Mouse (Mus musculus): ENCODE results near the gene Ubl4b. TPM values are rescaled to one million over a fixed set of nuclear protein-coding genes. Genes with fewer than 3 reads are reported as not detected.

Ubl4b gene
- polyA plus RNA-seq, 1 experiment from 2014 or later, result 0.11 TPM

DNA sequence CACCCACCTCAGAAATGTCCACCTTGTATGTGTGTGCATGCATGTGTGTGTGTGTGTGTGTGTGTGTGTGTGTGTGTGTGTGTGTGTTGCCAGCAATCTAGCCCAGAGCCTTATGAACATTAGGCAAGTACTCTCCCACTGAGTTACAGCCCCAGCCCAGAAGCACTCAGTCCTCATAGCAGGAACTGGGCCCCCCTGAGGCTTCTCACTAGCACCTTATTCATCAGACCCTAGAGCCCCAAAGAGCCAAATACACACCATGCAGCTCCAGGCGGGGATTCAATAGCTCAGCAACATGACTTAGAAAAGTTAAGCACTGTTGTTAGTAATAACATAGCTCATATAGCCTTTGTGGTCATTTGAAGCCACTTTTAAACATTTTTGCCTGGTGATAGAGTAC is 50.3 kb downstream of the Ubl4b start:
- no peak for ATAC-seq (replicated peaks; ENCODE audit: extremely low read depth, insufficient read depth, low FRiP score)
- Histone ChIP-seq H3K4me1 (ENCODE audit: control insufficient read depth, insufficient read depth, low read length) (peaks cover 25% of the 10 kb centered on the region), H3K27me3 (ENCODE audit: control insufficient read depth, insufficient read depth, low read length) (no peaks in the 10 kb centered on the region), H3K9me3 (replicated peaks; ENCODE audit: control insufficient read depth, low read length) (peaks cover 15% of the 10 kb centered on the region), H3K4me3 (ENCODE audit: low read length) (no peak overlapping the region), H3K36me3 (ENCODE audit: control insufficient read depth, insufficient read depth) (peaks cover 14% of the 10 kb centered on the region), H3K4me2 (ENCODE audit: low read depth, low read length) (no peak overlapping the region), H3K27ac (ENCODE audit: low read length) (no peak overlapping the region), H3K9ac (ENCODE audit: low read length) (no peak overlapping the region)
- 74% methylated on average over 1 of the region's 1 CpGs for WGBS

DNA sequence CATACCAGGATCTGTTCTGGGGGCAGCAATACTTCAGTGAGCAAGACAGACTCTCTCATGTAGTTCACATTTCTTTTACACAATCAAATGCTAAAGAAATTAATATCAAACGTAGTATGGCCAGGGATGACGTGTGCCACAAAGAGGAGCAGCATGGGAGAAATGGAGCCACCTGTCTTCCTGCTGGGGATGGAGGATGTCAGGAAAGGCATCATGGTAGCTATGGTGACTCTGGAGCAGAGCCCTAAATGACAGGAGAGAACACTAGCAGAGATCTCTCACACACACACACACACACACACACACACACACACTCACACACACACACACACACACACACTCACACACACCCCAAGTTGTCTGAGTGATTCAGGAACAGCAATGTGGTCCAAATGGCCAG is 51.2 kb downstream of the Ubl4b start:
- H3K4me1 ChIP-seq (ENCODE audit: control insufficient read depth, insufficient read depth, low read length), result peaks cover 25% of the 10 kb centered on the region
- H3K9ac ChIP-seq (ENCODE audit: low read length), result no peak overlapping the region
- H3K27ac ChIP-seq (ENCODE audit: low read length), result no peak overlapping the region
- peaks cover 21% of the 10 kb centered on the region for H3K9me3 ChIP-seq (replicated peaks; ENCODE audit: control insufficient read depth, low read length)
- 86% methylated on average over 2 of the region's 2 CpGs for WGBS
- no peak for ATAC-seq (replicated peaks; ENCODE audit: extremely low read depth, insufficient read depth, low FRiP score)
- no peak overlapping the region for H3K4me3 ChIP-seq (ENCODE audit: low read length)
- no peaks in the 10 kb centered on the region for H3K27me3 ChIP-seq (ENCODE audit: control insufficient read depth, insufficient read depth, low read length)
- no peak overlapping the region for H3K4me2 ChIP-seq (ENCODE audit: low read depth, low read length)
- peaks cover 21% of the 10 kb centered on the region for H3K36me3 ChIP-seq (ENCODE audit: control insufficient read depth, insufficient read depth)

Other genes starting within 250 kb of the Ubl4b start
- 10.5 and 10.8 TPM in 2 replicates for gene Rbm15, start 221.4 kb downstream of the Ubl4b start, polyA plus RNA-seq (2015; fragmentation: Nextera tagmentation; extraction: Ambion mirVana)
- gene Kcnc4, start 95.5 kb downstream of the Ubl4b start, polyA plus RNA-seq (2015; fragmentation: Nextera tagmentation; extraction: Ambion mirVana), result 0.08 TPM in 1 of 2 replicates, not detected in the other
- gene Slc6a17, start 37.1 kb downstream of the Ubl4b start, polyA plus RNA-seq (2015; fragmentation: Nextera tagmentation; extraction: Ambion mirVana), result 4.6 and 5.7 TPM in 2 replicates
- gene Alx3, start 40.0 kb upstream of the Ubl4b start, polyA plus RNA-seq (2015; fragmentation: Nextera tagmentation; extraction: Ambion mirVana), result 0.10 and 0.26 TPM in 2 replicates
- gene Gm10961, start 76.2 kb upstream of the Ubl4b start, polyA plus RNA-seq (2015; fragmentation: Nextera tagmentation; extraction: Ambion mirVana), result not detected in 2 replicates
- 32.2 and 36.5 TPM in 2 replicates for gene Strip1, start 76.6 kb upstream of the Ubl4b start, polyA plus RNA-seq (2015; fragmentation: Nextera tagmentation; extraction: Ambion mirVana)
- 51.9 and 53.2 TPM in 2 replicates for gene Ahcyl1, start 141.5 kb upstream of the Ubl4b start, polyA plus RNA-seq (2015; fragmentation: Nextera tagmentation; extraction: Ambion mirVana)
- 8.8 and 10.2 TPM in 2 replicates for gene Csf1, start 205.4 kb upstream of the Ubl4b start, polyA plus RNA-seq (2015; fragmentation: Nextera tagmentation; extraction: Ambion mirVana)